8 mouse cellular contexts compared by ENCODE assay signal in genomic region chr10:94829407-94829806, GRCm38 (mm10).
DNase-seq lines count a peak whose midpoint lies in the region; ATAC-seq and TF ChIP-seq lines count a peak whose summit lies in the region.
"Had no signal": no experiment of that assay in that cellular context is flagged by ENCODE, and none has a peak within 500 bp of the region (broad histone marks: within the 10 kb centered on the region; RNA-seq: fewer than 3 reads in every experiment).

No protein-coding gene starts in this region.

- H3K4me3 ChIP-seq in gastrocnemius, adult 2 months, result peak overlapping the region; percentile 69
- no peak overlapping the region for H3K4me3 ChIP-seq in intestine, embryonic 16.5 days (ENCODE audit: low read length)
- no peak overlapping the region for H3K4me3 ChIP-seq in midbrain, embryonic 15.5 days
- H3K4me3 ChIP-seq: midbrain, embryonic 12.5 days had no signal

- no peaks in the 10 kb centered on the region for H3K9me3 ChIP-seq in intestine, embryonic 16.5 days (ENCODE audit: control insufficient read depth, low read length)
- H3K9me3 ChIP-seq in midbrain, embryonic 15.5 days, result no peaks in the 10 kb centered on the region
- H3K9me3 ChIP-seq: midbrain, embryonic 12.5 days had no signal

- TF ChIP-seq CTCF in gastrocnemius, adult 2 months (IDR thresholded peaks at IDR 0.05), result no peak

- peak; percentile 72 for DNase-seq in NIH3T3 (ENCODE audit: low read depth)
- peak; percentile 84 for DNase-seq in brain, embryonic 18.5 days (ENCODE audit: low read depth, low spot score)
- peak; percentile 79 for DNase-seq in gastrocnemius, adult 2 months
- DNase-seq in left cerebral cortex, postnatal 10 days (ENCODE audit: extremely low spot score in 1 of 2, low spot score in 2 of 2), result peak; percentile 93 to 94
- DNase-seq in spleen, postnatal 4 days (ENCODE audit: low spot score in 2 of 2), result peak; percentile 79 to 86

- 0 out of 2 replicates have a peak overlapping the region, but pooled peaks have one; percentile 23 for H3K4me2 ChIP-seq in intestine, embryonic 16.5 days (ENCODE audit: low read depth, low read length)
- no peak overlapping the region for H3K4me2 ChIP-seq in midbrain, embryonic 15.5 days
- H3K4me2 ChIP-seq: midbrain, embryonic 12.5 days had no signal

- no peak overlapping the region for H3K9ac ChIP-seq in intestine, embryonic 16.5 days (ENCODE audit: low read depth, low read length)
- no peak overlapping the region for H3K9ac ChIP-seq in midbrain, embryonic 15.5 days
- H3K9ac ChIP-seq: midbrain, embryonic 12.5 days had no signal

- intact Hi-C loops in gastrocnemius, adult 2 months (cut with DNase I), result no loop called here
- intact Hi-C loops in left cerebral cortex, postnatal 10 days (cut with DNase I), result loop anchor here (5.0 kb wide), 1 partner anchor 113 kb away; the partner anchor contains the start of gene Plxnc1

- no peaks in the 10 kb centered on the region for H3K36me3 ChIP-seq in intestine, embryonic 16.5 days (ENCODE audit: control insufficient read depth, insufficient read depth, low read length)
- peaks cover 14% of the 10 kb centered on the region; the same call in 1 of the 2 replicates for H3K36me3 ChIP-seq in midbrain, embryonic 15.5 days (replicated peaks)

- H3K27ac ChIP-seq in gastrocnemius, adult 2 months, result peak overlapping the region; percentile 66
- peak overlapping the region; percentile 75 for H3K27ac ChIP-seq in intestine, embryonic 16.5 days (ENCODE audit: low read length)
- peak overlapping the region; percentile 72 for H3K27ac ChIP-seq in midbrain, embryonic 15.5 days
- H3K27ac ChIP-seq: midbrain, embryonic 12.5 days had no signal

- H3K4me1 ChIP-seq in intestine, embryonic 16.5 days (ENCODE audit: control insufficient read depth, insufficient read depth, low read length), result peaks cover 7% of the 10 kb centered on the region; the same call in 1 of the 2 replicates
- peaks cover 13% of the 10 kb centered on the region; the same call in 1 of the 2 replicates for H3K4me1 ChIP-seq in midbrain, embryonic 15.5 days
- H3K4me1 ChIP-seq: midbrain, embryonic 12.5 days had no signal

- WGBS in intestine, embryonic 16.5 days, result 39% methylated on average over 6 of the region's 6 CpGs
- WGBS in midbrain, embryonic 15.5 days, result 46% methylated on average over 6 of the region's 6 CpGs

- ATAC-seq in intestine, embryonic 16.5 days, result peak; percentile 89
- ATAC-seq in midbrain, embryonic 15.5 days (replicated peaks), result peak; percentile 85

- H3K27me3 ChIP-seq in intestine, embryonic 16.5 days (replicated peaks; ENCODE audit: control insufficient read depth, insufficient read depth, low read length), result no peaks in the 10 kb centered on the region
- no peaks in the 10 kb centered on the region for H3K27me3 ChIP-seq in midbrain, embryonic 15.5 days (replicated peaks)
- H3K27me3 ChIP-seq: midbrain, embryonic 12.5 days had no signal
